Mouse (Mus musculus): ENCODE measurements around the gene Vmn1r223.
"Not testable (repeated sequence)": the region's sequence is repeated elsewhere in the genome, so short reads cannot be mapped to it uniquely, and the experiment has no call there.

Gene Vmn1r223

GRCm38 (mm10) chr13:23246834-23247233, at the start of gene Vmn1r223:
TSS of gene Vmn1r223 (plus strand) at chr13:23247134.
- not testable (repeated sequence) for DNase-seq (ENCODE audit: low read depth, low spot score)

GRCm38 (mm10) chr13:23203885-23204284, 43.0 kb upstream of the Vmn1r223 start:
- not testable (repeated sequence) for DNase-seq (ENCODE audit: low read depth, low spot score)

GRCm38 (mm10) chr13:23213827-23214226, 33.1 kb upstream of the Vmn1r223 start, which contains the start of gene Vmn1r221:
TSS of gene Vmn1r221 (plus strand) at chr13:23214127.
- DNase-seq (ENCODE audit: low read depth, low spot score): not testable (repeated sequence)

- not testable (repeated sequence) for DNase-seq (ENCODE audit: low read depth, low spot score)
These were observed 11.1 kb upstream of the Vmn1r223 start, which contains the start of gene Vmn1r222 for GRCm38 (mm10) chr13:23235847-23236246. TSS of gene Vmn1r222 (minus strand) at chr13:23235947.

- no peak for DNase-seq (ENCODE audit: low read depth, low spot score)
These were observed 11.7 kb downstream of the Vmn1r223 start for GRCm38 (mm10) chr13:23258546-23259048.

- DNase-seq (ENCODE audit: low read depth, low spot score): not testable (repeated sequence)
These were observed 21.7 kb downstream of the Vmn1r223 start for GRCm38 (mm10) chr13:23268606-23269005.

GRCm38 (mm10) chr13:23269127-23269526, 22.2 kb downstream of the Vmn1r223 start:
- DNase-seq (ENCODE audit: low read depth, low spot score): peak; percentile 15

- peak; percentile 1 for DNase-seq (ENCODE audit: low read depth, low spot score)
These were observed 22.7 kb downstream of the Vmn1r223 start for GRCm38 (mm10) chr13:23269681-23270080.

- peak; percentile 73 for DNase-seq (ENCODE audit: low read depth, low spot score)
These were observed 23.6 kb downstream of the Vmn1r223 start for GRCm38 (mm10) chr13:23270321-23271101.

GRCm38 (mm10) chr13:23279576-23279975, 32.6 kb downstream of the Vmn1r223 start:
- no peak for DNase-seq (ENCODE audit: low read depth, low spot score)

GRCm38 (mm10) chr13:23279992-23280391, 33.1 kb downstream of the Vmn1r223 start:
- no peak for DNase-seq (ENCODE audit: low read depth, low spot score)

GRCm38 (mm10) chr13:23285191-23285920, 38.4 kb downstream of the Vmn1r223 start:
- peak; percentile 70 for DNase-seq (ENCODE audit: low read depth, low spot score)

- peak; percentile 64 for DNase-seq (ENCODE audit: low read depth, low spot score)
These were observed 39.2 kb downstream of the Vmn1r223 start for GRCm38 (mm10) chr13:23285921-23286720.

GRCm38 (mm10) chr13:23286721-23287362, 39.9 kb downstream of the Vmn1r223 start:
- DNase-seq (ENCODE audit: low read depth, low spot score): no peak

GRCm38 (mm10) chr13:23297737-23298136, 50.8 kb downstream of the Vmn1r223 start:
- DNase-seq (ENCODE audit: low read depth, low spot score): peak; percentile 60

GRCm38 (mm10) chr13:23298445-23299232, 51.7 kb downstream of the Vmn1r223 start:
- DNase-seq (ENCODE audit: low read depth, low spot score): peak; percentile 74

- peak; percentile 48 for DNase-seq (ENCODE audit: low read depth, low spot score)
These were observed 52.5 kb downstream of the Vmn1r223 start for GRCm38 (mm10) chr13:23299276-23299998.

- DNase-seq (ENCODE audit: low read depth, low spot score): peak; percentile 90
These were observed 53.0 kb downstream of the Vmn1r223 start for GRCm38 (mm10) chr13:23299999-23300341.

All from mesoderm, embryonic 11.5 days (tissue).